Mouse (Mus musculus): ENCODE data around the gene Gadd45a.
A peak's percentile ranks its signal among the peaks of the same experiment; 100 is the strongest.
"Not testable (repeated sequence)": the region's sequence is repeated elsewhere in the genome, so short reads cannot be mapped to it uniquely, and the experiment has no call there.

Gene Gadd45a

GRCm38 (mm10) chr6:67048880-67049694 is 11.8 kb upstream of the Gadd45a start:
- peak; percentile 28 for DNase-seq (ENCODE audit: low read depth, low spot score)

DNA sequence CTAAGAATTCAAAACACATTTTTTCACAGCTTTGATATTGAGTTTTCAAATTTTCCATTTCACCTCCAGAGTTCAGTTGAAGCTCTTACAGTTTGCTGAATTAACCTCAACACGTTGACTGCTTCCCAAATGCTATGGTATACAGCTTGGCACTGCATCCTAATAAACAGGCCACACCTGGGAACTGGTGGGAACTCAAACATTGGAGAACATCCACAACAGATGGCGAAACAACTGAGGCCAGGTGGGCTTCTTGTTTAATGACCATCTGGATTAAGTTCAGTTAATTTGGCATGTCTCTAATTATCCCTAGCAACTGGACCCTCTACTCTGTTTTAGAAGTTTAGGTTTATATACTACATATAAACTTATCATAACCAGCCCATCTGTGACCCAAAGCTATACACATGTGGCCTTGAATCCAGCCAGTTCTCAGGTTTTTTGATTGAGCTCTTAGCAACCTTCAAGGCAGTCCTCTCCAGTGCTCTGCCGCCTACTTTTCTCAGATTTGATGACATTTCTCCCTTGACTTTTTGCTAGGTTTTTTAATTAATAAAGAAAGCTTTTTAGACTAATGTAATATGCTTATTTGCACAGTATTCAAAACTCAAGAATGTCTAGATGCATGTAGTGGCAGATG is 10.9 kb upstream of the Gadd45a start:
- no peak for DNase-seq (ENCODE audit: low read depth, low spot score)

GRCm38 (mm10) chr6:67046937-67047336 is 9.7 kb upstream of the Gadd45a start:
- no peak for DNase-seq (ENCODE audit: low read depth, low spot score)

GRCm38 (mm10) chr6:67045424-67045823 is 8.2 kb upstream of the Gadd45a start:
- DNase-seq (ENCODE audit: low read depth, low spot score): no peak

DNA sequence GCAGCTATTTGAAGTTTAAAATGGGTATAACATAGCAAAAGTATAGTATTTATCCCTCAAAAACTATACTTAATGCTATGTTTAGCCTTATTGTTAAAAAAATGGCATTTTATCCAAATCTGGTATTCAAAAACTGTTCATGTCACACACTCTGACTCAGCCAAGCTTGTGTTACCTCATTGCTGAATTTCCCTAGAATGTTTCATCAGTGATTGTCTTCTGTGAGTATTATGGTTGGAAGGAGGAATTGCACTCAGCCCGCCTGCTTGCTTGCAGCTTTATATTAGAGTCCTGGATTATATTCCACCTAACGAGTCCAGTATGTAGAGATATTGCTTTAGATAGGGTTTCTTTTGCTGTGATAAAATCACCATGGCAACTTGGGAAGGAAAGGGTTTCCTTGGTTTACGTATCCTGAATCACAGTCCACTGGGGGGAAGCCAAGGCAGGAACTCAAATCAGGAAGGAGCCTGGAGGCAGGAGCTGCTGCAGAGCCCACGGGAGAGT is 3.7 kb upstream of the Gadd45a start:
- DNase-seq (ENCODE audit: low read depth, low spot score): no peak

DNA sequence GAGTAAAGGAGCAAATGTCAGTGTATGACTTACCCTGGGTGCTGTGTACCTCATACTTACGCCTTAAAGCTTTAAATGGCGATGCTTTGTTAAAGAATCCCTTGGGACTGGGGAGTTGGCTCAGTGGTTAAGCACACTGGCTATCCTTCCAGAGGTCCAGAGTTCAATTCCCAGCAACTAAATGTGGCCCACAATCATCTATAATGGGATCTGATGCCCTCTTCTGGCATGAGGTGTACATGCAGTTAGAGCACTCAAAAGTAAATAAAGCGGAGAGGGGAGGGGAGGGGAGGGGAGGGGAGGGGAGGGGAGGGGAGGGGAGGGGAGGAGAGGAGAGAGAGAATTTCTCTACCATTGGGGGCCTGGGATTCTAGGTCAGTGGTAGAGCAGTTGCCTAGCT is 1.7 kb upstream of the Gadd45a start:
- DNase-seq (ENCODE audit: low read depth, low spot score): no peak

- DNase-seq (ENCODE audit: low read depth, low spot score): peak; percentile 92
Measured at GRCm38 (mm10) chr6:67036356-67036811, 873 bp downstream of the Gadd45a start.

DNA sequence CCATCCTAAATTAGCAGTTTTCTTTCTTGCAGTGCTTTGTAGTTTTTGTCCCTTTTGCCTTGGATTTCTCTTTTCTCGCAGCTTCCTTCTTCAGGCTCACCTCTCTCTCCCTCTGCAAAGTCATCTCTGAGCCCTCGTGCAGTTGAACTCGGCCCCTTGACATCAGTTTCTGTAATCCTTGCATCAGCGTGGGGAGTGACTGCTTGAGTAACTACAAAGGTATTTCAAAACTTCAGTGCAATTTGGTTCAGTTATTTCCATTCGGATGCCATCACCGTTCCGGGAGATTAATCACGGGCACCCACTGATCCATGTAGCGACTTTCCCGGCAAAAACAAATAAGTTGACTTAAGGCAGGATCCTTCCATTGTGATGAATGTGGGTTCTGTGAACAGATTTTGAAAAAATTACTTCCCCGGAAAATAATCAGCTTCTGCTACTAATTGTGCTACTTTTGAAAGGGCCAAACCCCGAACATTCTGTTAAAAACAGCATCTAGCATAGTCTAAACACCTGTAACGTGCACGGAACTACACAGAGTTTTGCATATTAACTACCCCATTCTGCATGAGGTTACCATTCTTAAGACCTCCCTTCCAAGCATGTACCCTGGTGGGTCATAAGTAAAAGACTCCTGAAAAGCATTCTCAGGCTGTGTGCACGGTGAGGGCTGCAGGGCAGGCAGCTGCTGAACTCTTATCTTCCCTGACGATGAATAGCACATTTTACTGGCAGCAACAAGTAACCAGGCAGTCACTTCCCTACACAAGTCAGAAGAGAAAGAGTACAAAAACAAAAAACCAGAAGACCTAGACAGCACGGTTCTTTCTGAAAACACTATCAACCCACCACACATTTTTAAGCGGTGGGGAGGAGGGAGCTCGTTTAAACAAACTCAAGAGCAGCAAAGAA is 1.6 kb downstream of the Gadd45a start:
- peak; percentile 42 for DNase-seq (ENCODE audit: low read depth, low spot score)

- no peak for DNase-seq (ENCODE audit: low read depth, low spot score)
Measured at GRCm38 (mm10) chr6:67034331-67035130, 2.7 kb downstream of the Gadd45a start.

- DNase-seq (ENCODE audit: low read depth, low spot score): no peak
Measured at GRCm38 (mm10) chr6:67033604-67034003, 3.7 kb downstream of the Gadd45a start.

GRCm38 (mm10) chr6:67032972-67033371 is 4.3 kb downstream of the Gadd45a start:
- DNase-seq (ENCODE audit: low read depth, low spot score): not testable (repeated sequence)

DNA sequence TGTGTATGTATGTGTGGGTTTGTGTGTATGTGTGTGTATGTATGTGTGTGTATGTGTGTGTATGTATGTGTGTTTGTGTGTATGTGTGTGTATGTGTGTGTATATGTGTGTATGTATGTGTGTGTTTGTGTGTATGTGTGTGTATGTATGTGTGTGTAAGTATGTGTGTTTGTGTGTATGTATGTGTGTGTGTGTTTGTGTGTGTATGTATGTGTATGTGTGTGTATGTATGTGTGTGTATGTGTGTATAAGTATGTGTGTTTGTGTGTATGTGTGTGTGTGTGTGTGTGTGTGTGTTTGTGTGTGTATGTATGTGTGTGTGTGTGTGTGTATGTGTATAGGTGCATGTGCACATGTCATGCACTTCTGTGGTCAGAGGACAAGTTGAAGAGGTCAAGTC is 4.7 kb downstream of the Gadd45a start:
- not testable (repeated sequence) for DNase-seq (ENCODE audit: low read depth, low spot score)

- DNase-seq (ENCODE audit: low read depth, low spot score): no peak
Measured at GRCm38 (mm10) chr6:67030846-67031245, 6.4 kb downstream of the Gadd45a start.

GRCm38 (mm10) chr6:67030416-67030815 is 6.8 kb downstream of the Gadd45a start:
- peak; percentile 34 for DNase-seq (ENCODE audit: low read depth, low spot score)

DNA sequence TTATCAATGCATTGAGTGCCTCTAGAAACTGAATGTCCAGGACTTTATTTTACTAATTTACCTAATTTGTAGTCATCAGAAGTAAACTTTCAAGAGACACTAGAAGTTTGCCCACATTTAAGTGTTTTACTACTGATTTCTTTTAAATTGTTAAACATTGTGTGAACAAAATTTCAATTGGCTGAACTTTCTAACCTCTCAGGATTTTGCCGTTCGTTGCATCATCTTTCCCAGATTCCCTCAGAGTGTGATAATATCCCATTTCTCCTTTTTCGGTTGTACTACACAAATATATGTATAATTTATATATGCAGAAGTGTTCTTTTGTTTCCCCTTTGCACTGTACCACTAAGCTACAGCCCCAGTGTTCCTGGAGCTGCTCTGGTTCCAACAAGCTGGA is 7.3 kb downstream of the Gadd45a start:
- no peak for DNase-seq (ENCODE audit: low read depth, low spot score)

- DNase-seq (ENCODE audit: low read depth, low spot score): no peak
Measured at GRCm38 (mm10) chr6:67029312-67029950, 7.8 kb downstream of the Gadd45a start.

DNA sequence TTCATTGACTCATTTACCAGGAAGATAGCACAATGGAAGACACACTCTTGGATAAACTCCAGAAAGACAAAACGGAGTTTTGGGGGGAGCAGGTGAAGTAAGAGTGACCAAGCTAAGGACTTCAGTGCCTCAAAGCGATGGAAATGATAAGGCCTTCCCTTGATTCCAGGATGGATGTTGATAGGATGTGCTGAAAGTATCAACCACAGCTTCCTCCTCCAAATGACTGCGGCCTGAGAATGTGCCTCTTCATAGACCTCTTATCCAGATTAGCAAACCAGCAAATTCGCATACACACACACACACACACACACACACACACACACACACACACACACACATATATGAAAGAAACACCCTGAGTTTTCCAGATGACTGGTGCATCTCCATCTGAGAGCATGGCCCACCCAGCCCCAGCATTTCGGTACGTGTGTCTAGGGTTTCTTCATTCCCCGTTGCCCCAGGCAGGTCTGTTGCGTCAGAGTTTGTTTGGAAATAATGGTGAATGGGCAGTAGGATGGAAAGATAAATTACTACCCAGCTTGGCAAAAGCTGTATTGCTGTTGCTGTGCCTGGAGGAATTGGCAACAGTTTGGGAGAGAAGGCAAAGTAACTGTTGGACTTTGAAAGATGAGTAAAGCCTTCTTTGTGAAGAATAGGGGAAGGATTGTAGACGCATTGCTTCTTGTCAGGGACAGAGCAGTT is 9.7 kb downstream of the Gadd45a start:
- DNase-seq (ENCODE audit: low read depth, low spot score): no peak

GRCm38 (mm10) chr6:67026661-67027060 is 10.6 kb downstream of the Gadd45a start:
- no peak for DNase-seq (ENCODE audit: low read depth, low spot score)

GRCm38 (mm10) chr6:67023729-67024128 is 13.5 kb downstream of the Gadd45a start:
- no peak for DNase-seq (ENCODE audit: low read depth, low spot score)

DNA sequence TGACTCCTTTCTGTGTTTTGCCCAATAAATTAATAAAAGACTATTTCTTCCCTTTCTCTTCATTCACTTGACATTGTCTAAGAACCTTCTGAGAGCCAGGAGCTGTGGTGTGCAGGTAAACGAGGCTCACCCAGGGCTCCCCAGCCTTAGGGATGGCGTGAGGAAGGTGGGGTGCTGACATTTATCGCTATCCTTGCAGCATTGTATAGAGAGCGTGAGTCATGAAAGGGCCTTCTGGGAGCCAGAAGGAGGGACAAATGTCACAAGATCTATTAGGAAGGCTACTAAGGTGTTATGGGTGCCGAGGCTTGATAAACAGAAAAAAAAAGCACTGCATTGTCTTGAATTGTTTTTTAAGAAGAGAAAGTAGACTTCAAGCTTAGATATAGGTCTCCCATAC is 15.9 kb downstream of the Gadd45a start:
- DNase-seq (ENCODE audit: low read depth, low spot score): no peak

All from mesoderm, embryonic 11.5 days (tissue).